Mouse (Mus musculus) myocyte (in vitro differentiated cells): ENCODE measurements at regions not wholly inside any gene's neighbourhood (a gene's known extent, or its start where the extent isn't known, plus 50 kb on each side); places are given as distances from the start of the nearest gene placed in this dataset.
A peak's percentile ranks its signal among the peaks of the same experiment; 100 is the strongest.

ENCODE experiments used
- H3K27me3 ChIP-seq: one replicate; pipeline ENCODE4 v1.6.1; 2011; ENCODE audit not compliant: control insufficient read depth, insufficient read depth, insufficient read length
- H3K36me3 ChIP-seq: one replicate; pipeline ENCODE4 v1.6.1; 2011; ENCODE audit not compliant: control insufficient read depth, insufficient read depth
- H3K4me2 ChIP-seq: one replicate; pipeline ENCODE4 v1.6.1; 2011; ENCODE audit warnings: low read depth, control low read depth
- H3K4me3 ChIP-seq: one replicate; pipeline ENCODE4 v1.5.1; 2011; ENCODE audit warnings: mild to moderate bottlenecking, control low read depth, moderate library complexity
- H3K79me2 ChIP-seq: one replicate; pipeline ENCODE4 v1.6.1; 2011; ENCODE audit not compliant: control insufficient read depth, insufficient read depth
- H3ac ChIP-seq: one replicate; pipeline ENCODE4 v1.6.1; 2011; ENCODE audit not compliant: control insufficient read depth, insufficient read length
- CEBPB ChIP-seq: IDR thresholded peaks from 2 replicates; pipeline ENCODE4 v1.6.1; 2011; ENCODE audit warnings: mild to moderate bottlenecking, moderate library complexity; ENCODE audit not compliant: poor library complexity, insufficient read depth, severe bottlenecking
- E2F4 ChIP-seq: IDR thresholded peaks from one replicate; pipeline ENCODE4 v1.6.1; 2011; ENCODE audit warnings: mild to moderate bottlenecking, control low read depth, moderate library complexity; ENCODE audit not compliant: insufficient read depth
- MAX ChIP-seq: IDR thresholded peaks from one replicate; pipeline ENCODE4 v1.6.1; 2011; ENCODE audit warnings: low read depth, mild to moderate bottlenecking, control low read depth
- MYOD1 ChIP-seq, 3 experiments: IDR thresholded peaks; one replicate each; pipeline ENCODE4 v1.6.1; 2011; ENCODE audit warnings: control low read depth in 2 of 3, low read depth in 2 of 3, mild to moderate bottlenecking in 2 of 3, moderate library complexity in 1 of 3; ENCODE audit not compliant: insufficient read length in 2 of 3, control insufficient read depth in 1 of 3
- MYOG ChIP-seq, 3 experiments: IDR thresholded peaks; one replicate each; pipeline ENCODE4 v1.6.1; 2011; ENCODE audit warnings: control low read depth in 2 of 3, low read depth in 2 of 3, mild to moderate bottlenecking in 2 of 3; ENCODE audit not compliant: insufficient read length in 2 of 3, control insufficient read depth in 1 of 3, insufficient read depth in 1 of 3
- POLR2A ChIP-seq: IDR thresholded peaks from one replicate; pipeline ENCODE4 v1.6.1; 2011; ENCODE audit warnings: low read depth, mild to moderate bottlenecking, control low read depth, moderate library complexity; ENCODE audit not compliant: insufficient read length
- POLR2AphosphoS2 ChIP-seq: IDR thresholded peaks from one replicate; pipeline ENCODE4 v1.6.1; 2011; ENCODE audit warnings: low read depth, control low read depth; ENCODE audit not compliant: insufficient read length
- REST ChIP-seq: IDR thresholded peaks from one replicate; pipeline ENCODE4 v1.6.1; 2011; ENCODE audit warnings: mild to moderate bottlenecking, control low read depth, moderate library complexity; ENCODE audit not compliant: insufficient read depth, insufficient read length
- SRF ChIP-seq: IDR thresholded peaks from one replicate; pipeline ENCODE4 v1.6.1; 2011; ENCODE audit warnings: low read depth; ENCODE audit not compliant: control insufficient read depth, insufficient read length
- TCF12 ChIP-seq: IDR thresholded peaks from one replicate; pipeline ENCODE4 v1.6.1; 2011; ENCODE audit warnings: mild to moderate bottlenecking, control low read depth; ENCODE audit not compliant: poor library complexity, insufficient read depth, severe bottlenecking
- TCF3 ChIP-seq: IDR thresholded peaks from one replicate; pipeline ENCODE4 v1.6.1; 2011; ENCODE audit warnings: low read depth, control low read depth; ENCODE audit not compliant: insufficient read length
- USF1 ChIP-seq: IDR thresholded peaks from one replicate; pipeline ENCODE4 v1.6.1; 2011; ENCODE audit warnings: low read depth, mild to moderate bottlenecking, control low read depth, moderate library complexity

DNA sequence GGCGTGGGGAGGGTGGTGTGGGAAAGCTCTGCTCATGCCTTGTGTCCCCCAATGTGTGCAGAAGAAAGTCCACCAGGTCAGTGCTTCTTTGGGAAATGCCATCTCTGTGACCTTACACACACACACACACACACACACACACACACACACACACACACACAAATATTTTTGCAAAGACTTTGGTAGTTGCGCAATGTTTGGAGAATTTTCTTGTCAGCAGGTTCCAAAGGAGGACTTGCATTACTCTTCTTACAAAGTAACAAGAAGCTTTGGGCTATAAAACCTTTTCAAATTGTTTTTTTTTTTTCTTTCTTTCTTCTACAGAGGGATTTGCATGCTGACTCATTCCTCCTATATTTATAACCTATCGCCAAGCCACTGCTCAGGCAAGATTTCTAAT is 59.1 kb upstream of the Npvf start:
- Histone ChIP-seq H3K27me3 (no peaks in the 10 kb centered on the region), H3K36me3 (no peaks in the 10 kb centered on the region), H3K79me2 (no peaks in the 10 kb centered on the region), H3K4me3 (no peak overlapping the region), H3K4me2 (no peak overlapping the region), H3ac (no peak overlapping the region)
- no peak for TF ChIP-seq POLR2AphosphoS2
- TF ChIP-seq CEBPB: peak; percentile 91

DNA sequence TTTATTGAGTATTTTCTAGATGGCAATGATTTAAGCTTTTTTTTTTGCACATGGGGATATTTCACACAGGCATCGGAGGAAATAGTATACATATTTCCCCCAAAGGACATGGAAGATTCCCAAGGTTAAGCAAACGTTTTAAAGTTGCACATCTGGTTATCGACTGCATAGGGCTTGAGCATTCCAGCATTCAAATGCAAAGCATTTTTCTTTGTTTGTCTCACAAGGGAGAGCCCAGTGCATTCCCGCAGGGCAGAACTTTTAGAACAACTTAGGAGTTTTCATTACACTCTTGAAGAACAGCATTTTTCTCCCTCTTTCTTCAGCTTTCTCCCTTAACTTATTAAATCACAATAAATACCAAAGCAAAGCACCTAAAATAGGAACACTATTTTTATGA is 64.4 kb upstream of the Npvf start:
- Histone ChIP-seq H3ac (no peak overlapping the region), H3K27me3 (no peaks in the 10 kb centered on the region), H3K4me2 (no peak overlapping the region), H3K36me3 (no peaks in the 10 kb centered on the region), H3K4me3 (no peak overlapping the region), H3K79me2 (no peaks in the 10 kb centered on the region)
- no peak for TF ChIP-seq E2F4
- no peak for TF ChIP-seq MYOD1 (IDR thresholded peaks at IDR 0.05; ENCODE audit: control insufficient read depth in 1 of 3, insufficient read length in 2 of 3, low read depth in 2 of 3)
- no peak for TF ChIP-seq CEBPB
- no peak for TF ChIP-seq USF1
- no peak for TF ChIP-seq SRF
- no peak for TF ChIP-seq MAX

DNA sequence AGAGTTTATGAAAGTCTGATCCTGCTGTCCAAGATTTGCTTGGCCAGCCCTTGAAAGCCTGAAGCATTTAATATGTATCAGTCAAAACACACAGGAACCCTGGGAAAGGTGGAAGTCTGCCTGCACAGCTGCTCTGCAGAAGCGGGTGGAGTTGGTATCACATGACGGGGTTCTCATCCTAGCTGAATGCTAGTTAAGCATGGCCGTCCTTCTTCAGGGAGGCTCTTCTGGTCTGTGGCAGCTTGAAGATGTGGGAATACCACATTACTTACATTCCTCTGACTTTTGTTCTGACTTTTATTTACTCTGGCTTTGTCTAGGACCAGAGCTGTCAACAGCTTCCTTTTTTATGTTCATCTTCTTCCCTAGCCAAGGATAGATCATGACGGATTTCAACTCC is 66.1 kb upstream of the Npvf start:
- Histone ChIP-seq H3K79me2 (no peaks in the 10 kb centered on the region), H3K27me3 (no peaks in the 10 kb centered on the region)

DNA sequence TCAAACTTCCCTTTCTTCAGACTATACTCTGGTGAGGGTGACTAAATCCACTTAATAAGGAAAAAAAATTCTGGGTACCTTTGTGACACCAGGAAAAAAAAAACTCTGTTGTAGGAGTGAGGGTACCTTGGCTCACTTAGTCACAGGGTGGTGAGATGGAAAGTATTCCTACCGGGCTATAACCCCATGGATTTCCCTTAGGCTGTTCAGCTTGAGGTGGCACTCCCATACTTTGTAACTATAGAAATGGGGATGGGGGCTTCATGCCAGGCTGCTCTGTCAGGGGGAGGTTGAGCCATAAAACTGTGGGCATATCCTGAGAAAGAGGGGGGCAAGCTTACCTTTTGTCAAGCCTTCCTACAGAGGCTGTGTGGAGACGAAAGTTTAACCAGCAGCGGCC is 71.4 kb upstream of the Npvf start:
- H3K4me2 ChIP-seq: no peak overlapping the region
- no peaks in the 10 kb centered on the region for H3K36me3 ChIP-seq
- no peak overlapping the region for H3ac ChIP-seq
- H3K27me3 ChIP-seq: no peaks in the 10 kb centered on the region
- H3K79me2 ChIP-seq: no peaks in the 10 kb centered on the region
- H3K4me3 ChIP-seq: no peak overlapping the region
- no peak for TF ChIP-seq USF1
- no peak for TF ChIP-seq REST
- no peak for TF ChIP-seq POLR2AphosphoS2
- no peak for TF ChIP-seq MYOG (IDR thresholded peaks at IDR 0.05; ENCODE audit: control insufficient read depth in 1 of 3, insufficient read depth in 1 of 3, insufficient read length in 2 of 3, low read depth in 2 of 3)

More for the DNA sequence above, 66.1 kb upstream of the Npvf start:
- H3K4me3 ChIP-seq: no peak overlapping the region
- TF ChIP-seq SRF (no peak), MYOG (IDR thresholded peaks at IDR 0.05; ENCODE audit: control insufficient read depth in 1 of 3, insufficient read depth in 1 of 3, insufficient read length in 2 of 3, low read depth in 2 of 3) (peak in 2 of 3 experiments; percentile 34 to 41), MAX (no peak), MYOD1 (IDR thresholded peaks at IDR 0.05; ENCODE audit: control insufficient read depth in 1 of 3, insufficient read length in 2 of 3, low read depth in 2 of 3) (peak in 2 of 3 experiments; percentile 56 to 64), TCF3 (no peak), POLR2AphosphoS2 (no peak), USF1 (peak; percentile 88), E2F4 (no peak), TCF12 (no peak), REST (no peak)
- no peak overlapping the region for H3ac ChIP-seq
- peak overlapping the region; percentile 67 for H3K4me2 ChIP-seq
- no peaks in the 10 kb centered on the region for H3K36me3 ChIP-seq

DNA sequence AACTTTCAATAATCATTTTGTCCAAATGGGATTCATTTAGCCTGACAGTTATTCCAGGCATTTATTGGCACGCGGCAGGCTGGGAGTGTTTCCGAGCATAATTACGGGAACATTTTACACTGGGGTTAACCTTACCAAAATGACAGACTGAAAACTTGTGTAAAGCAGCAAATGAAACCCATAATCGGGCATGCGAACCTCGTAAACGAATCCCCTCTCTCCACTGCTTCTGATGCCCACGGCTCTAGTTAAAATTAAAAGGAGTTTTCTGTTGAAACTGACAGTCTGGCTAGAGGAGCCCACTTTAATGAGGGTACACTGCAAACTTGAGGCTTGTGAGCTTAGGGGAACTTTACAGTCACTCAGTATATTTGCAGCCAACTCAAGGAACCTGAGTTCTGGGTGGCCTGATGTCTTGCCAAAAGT is 71.9 kb upstream of the Npvf start:
- Histone ChIP-seq H3K36me3 (no peaks in the 10 kb centered on the region), H3K79me2 (no peaks in the 10 kb centered on the region), H3K27me3 (no peaks in the 10 kb centered on the region), H3K4me3 (no peak overlapping the region), H3K4me2 (no peak overlapping the region), H3ac (no peak overlapping the region)
- TF ChIP-seq MYOD1 (IDR thresholded peaks at IDR 0.05; ENCODE audit: control insufficient read depth in 1 of 3, insufficient read length in 2 of 3, low read depth in 2 of 3) (no peak), MYOG (IDR thresholded peaks at IDR 0.05; ENCODE audit: control insufficient read depth in 1 of 3, insufficient read depth in 1 of 3, insufficient read length in 2 of 3, low read depth in 2 of 3) (no peak), POLR2A (no peak), E2F4 (no peak), TCF12 (no peak), TCF3 (no peak), CEBPB (no peak), SRF (no peak), USF1 (no peak), POLR2AphosphoS2 (no peak), REST (no peak), MAX (no peak)
